Mouse (Mus musculus) midbrain, embryonic 11.5 days (tissue): ENCODE data around the gene Ctsk. TPM values are rescaled to one million over a fixed set of nuclear protein-coding genes. Genes with fewer than 3 reads are reported as not detected.

Experiments
- ATAC-seq: fragments of 200-750 bp; cut with Nextera tagmentation; 2 replicates; pipeline ENCODE4 v1.8.0; 2017; ENCODE audit warnings: moderate TSS enrichment, moderate library complexity; ENCODE audit not compliant: low FRiP score
- DNase-seq: peaks from one replicate; pipeline ENCODE4 v3.0.0; 2015; ENCODE audit warnings: low spot score; ENCODE audit errors: missing footprints
- H3K27ac ChIP-seq: fragments of 300-500 bp; sonication (generic); 2 replicates; pipeline ENCODE4 v1.5.1; 2014; ENCODE audit warnings: low read depth, low read length
- H3K27me3 ChIP-seq: fragments of 300-500 bp; sonication (generic); 2 replicates; pipeline ENCODE4 v1.6.1; 2014; ENCODE audit warnings: mild to moderate bottlenecking, low read length, moderate library complexity, mixed read lengths; ENCODE audit not compliant: control insufficient read depth, insufficient read depth
- H3K36me3 ChIP-seq: fragments of 300-500 bp; sonication (generic); 2 replicates; pipeline ENCODE4 v1.6.1; 2014; ENCODE audit warnings: mild to moderate bottlenecking, low read length, moderate library complexity, mixed read lengths; ENCODE audit not compliant: control insufficient read depth, insufficient read depth
- H3K4me1 ChIP-seq: fragments of 300-500 bp; sonication (generic); 2 replicates; pipeline ENCODE4 v1.6.1; 2014; ENCODE audit warnings: low read length; ENCODE audit not compliant: control insufficient read depth, insufficient read depth
- H3K4me2 ChIP-seq: fragments of 300-500 bp; sonication (generic); 2 replicates; pipeline ENCODE4 v1.6.1; 2014; ENCODE audit warnings: mild to moderate bottlenecking, moderate library complexity
- H3K4me3 ChIP-seq: fragments of 300-500 bp; sonication (generic); 2 replicates; pipeline ENCODE4 v1.5.1; 2014; ENCODE audit warnings: low read depth, low read length
- H3K9ac ChIP-seq: fragments of 300-500 bp; sonication (generic); 2 replicates; pipeline ENCODE4 v1.6.1; 2014; ENCODE audit warnings: low read length
- H3K9me3 ChIP-seq: fragments of 300-500 bp; sonication (generic); 2 replicates; pipeline ENCODE4 v1.6.1; 2016; ENCODE audit warnings: low read length; ENCODE audit not compliant: control insufficient read depth
- WGBS: fragments of 180-500 bp; shearing (Covaris S2); extraction: QIAGEN DNeasy Blood & Tissue Kit; methylation state at CpG from one replicate; pipeline ENCODE4 v1.1.7; 2014; 5-methylcytosine and 5-hydroxymethylcytosine counted together
- polyA plus RNA-seq: library from polyadenylated mRNA; unstranded; fragments of >200 nt; fragmentation: Nextera tagmentation; extraction: Ambion mirVana; gene quantifications from 2 replicates; pipeline ENCODE4 v1.2.1, GENCODE M21; 2014

The Ctsk gene
- polyA plus RNA-seq, 1 experiment from 2014 or later = 6.7 TPM

- no peak overlapping the region for H3K4me2 ChIP-seq
- H3K36me3 ChIP-seq = no peaks in the 10 kb centered on the region
- DNase-seq (no peak), ATAC-seq (no peak)
- no peak overlapping the region for H3K4me3 ChIP-seq
- no peaks in the 10 kb centered on the region for H3K27me3 ChIP-seq
- no peak overlapping the region for H3K27ac ChIP-seq
- H3K9ac ChIP-seq = no peak overlapping the region
- H3K9me3 ChIP-seq = no peaks in the 10 kb centered on the region
- WGBS = 80% methylated on average over 7 of the region's 7 CpGs
- H3K4me1 ChIP-seq = no peaks in the 10 kb centered on the region
Observed at GRCm38 (mm10) chr3:95518891-95519290, 19.8 kb downstream of the Ctsk start.

GRCm38 (mm10) chr3:95519315-95519714 is 20.3 kb downstream of the Ctsk start:
- Histone ChIP-seq H3K9ac (no peak overlapping the region), H3K27me3 (no peaks in the 10 kb centered on the region), H3K4me2 (no peak overlapping the region), H3K36me3 (no peaks in the 10 kb centered on the region), H3K4me1 (no peaks in the 10 kb centered on the region), H3K9me3 (no peaks in the 10 kb centered on the region), H3K4me3 (no peak overlapping the region), H3K27ac (no peak overlapping the region)
- DNase-seq (peak; percentile 21), ATAC-seq (no peak)
- 75% methylated on average over 2 of the region's 2 CpGs for WGBS

- ATAC-seq = no peak
Observed at GRCm38 (mm10) chr3:95520100-95520499, 21.0 kb downstream of the Ctsk start.

GRCm38 (mm10) chr3:95521168-95521567 is 22.1 kb downstream of the Ctsk start:
- 92% methylated on average over 10 of the region's 10 CpGs for WGBS
- ATAC-seq (no peak), DNase-seq (peak; percentile 54)
- no peak overlapping the region for H3K27ac ChIP-seq
- no peak overlapping the region for H3K4me3 ChIP-seq
- no peaks in the 10 kb centered on the region for H3K27me3 ChIP-seq
- no peak overlapping the region for H3K4me2 ChIP-seq
- no peaks in the 10 kb centered on the region for H3K4me1 ChIP-seq
- no peaks in the 10 kb centered on the region for H3K36me3 ChIP-seq
- no peak overlapping the region for H3K9ac ChIP-seq
- H3K9me3 ChIP-seq = no peaks in the 10 kb centered on the region

More at GRCm38 (mm10) chr3:95520100-95520499, 21.0 kb downstream of the Ctsk start:
- no peaks in the 10 kb centered on the region for H3K27me3 ChIP-seq
- DNase-seq = peak; percentile 77
- H3K36me3 ChIP-seq = no peaks in the 10 kb centered on the region
- H3K4me1 ChIP-seq = no peaks in the 10 kb centered on the region
- no peak overlapping the region for H3K27ac ChIP-seq
- WGBS = 82% methylated on average over 3 of the region's 3 CpGs
- no peak overlapping the region for H3K4me2 ChIP-seq
- no peak overlapping the region for H3K9ac ChIP-seq
- no peak overlapping the region for H3K4me3 ChIP-seq
- H3K9me3 ChIP-seq = no peaks in the 10 kb centered on the region

GRCm38 (mm10) chr3:95523662-95524061 is 24.6 kb downstream of the Ctsk start:
- no peak overlapping the region for H3K4me3 ChIP-seq
- ATAC-seq (no peak), DNase-seq (no peak)
- no peaks in the 10 kb centered on the region for H3K36me3 ChIP-seq
- no peaks in the 10 kb centered on the region for H3K4me1 ChIP-seq
- no peak overlapping the region for H3K9ac ChIP-seq
- no peaks in the 10 kb centered on the region for H3K27me3 ChIP-seq
- H3K27ac ChIP-seq = no peak overlapping the region
- no peaks in the 10 kb centered on the region for H3K9me3 ChIP-seq
- WGBS = 84% methylated on average over 3 of the region's 3 CpGs
- no peak overlapping the region for H3K4me2 ChIP-seq

GRCm38 (mm10) chr3:95524673-95525072 is 25.6 kb downstream of the Ctsk start:
- H3K9me3 ChIP-seq = no peaks in the 10 kb centered on the region
- no peaks in the 10 kb centered on the region for H3K27me3 ChIP-seq
- H3K9ac ChIP-seq = no peak overlapping the region
- H3K27ac ChIP-seq = no peak overlapping the region
- ATAC-seq (no peak), DNase-seq (no peak)
- no peak overlapping the region for H3K4me2 ChIP-seq
- H3K4me1 ChIP-seq = no peaks in the 10 kb centered on the region
- 65% methylated on average over 2 of the region's 2 CpGs for WGBS
- H3K4me3 ChIP-seq = no peak overlapping the region
- no peaks in the 10 kb centered on the region for H3K36me3 ChIP-seq

- no peaks in the 10 kb centered on the region for H3K9me3 ChIP-seq
- no peaks in the 10 kb centered on the region for H3K4me1 ChIP-seq
- H3K4me3 ChIP-seq = no peak overlapping the region
- H3K36me3 ChIP-seq = no peaks in the 10 kb centered on the region
- no peak for ATAC-seq
- DNase-seq = no peak
- no peak overlapping the region for H3K27ac ChIP-seq
- no peak overlapping the region for H3K9ac ChIP-seq
- no peaks in the 10 kb centered on the region for H3K27me3 ChIP-seq
- no peak overlapping the region for H3K4me2 ChIP-seq
Observed at GRCm38 (mm10) chr3:95526111-95526510, 27.1 kb downstream of the Ctsk start.

- no peak within 1 kb of the TSS for H3K9ac ChIP-seq
- H3K4me2 ChIP-seq = no peak within 1 kb of the TSS
- H3K9me3 ChIP-seq = no peaks in the 10 kb centered on the region
- H3K27ac ChIP-seq = no peak within 1 kb of the TSS
- no peaks in the 10 kb centered on the region for H3K4me1 ChIP-seq
- H3K4me3 ChIP-seq = no peak within 1 kb of the TSS
- peak; percentile 56 for DNase-seq
- no peaks in the 10 kb centered on the region for H3K36me3 ChIP-seq
- H3K27me3 ChIP-seq = no peaks in the 10 kb centered on the region
- WGBS = 90% methylated on average over 8 of the region's 8 CpGs
- no peak for ATAC-seq
Observed at GRCm38 (mm10) chr3:95526622-95527211, 27.7 kb downstream of the Ctsk start, which contains the start of gene Ctss. TSS of gene Ctss (plus strand) at chr3:95526786.

GRCm38 (mm10) chr3:95529814-95530213 is 30.8 kb downstream of the Ctsk start:
- H3K27me3 ChIP-seq = no peaks in the 10 kb centered on the region
- no peaks in the 10 kb centered on the region for H3K4me1 ChIP-seq
- DNase-seq (no peak), ATAC-seq (no peak)
- no peak overlapping the region for H3K4me3 ChIP-seq
- no peak overlapping the region for H3K9ac ChIP-seq
- no peaks in the 10 kb centered on the region for H3K9me3 ChIP-seq
- H3K27ac ChIP-seq = no peak overlapping the region
- H3K4me2 ChIP-seq = no peak overlapping the region
- H3K36me3 ChIP-seq = no peaks in the 10 kb centered on the region
- 88% methylated on average over 6 of the region's 6 CpGs for WGBS
